Mouse (Mus musculus): Measurements from ENCODE around the gene Olfr994. TPM values are rescaled to one million over a fixed set of nuclear protein-coding genes. Genes with fewer than 3 reads are reported as not detected.

The Olfr994 gene
- polyA plus RNA-seq (2014; fragmentation: Illumina TruSeq; extraction: RNeasy Lipid Tissue Mini Kit (QIAGEN cat#74804); ENCODE audit: low read depth, low replicate concordance), result not detected

DNA sequence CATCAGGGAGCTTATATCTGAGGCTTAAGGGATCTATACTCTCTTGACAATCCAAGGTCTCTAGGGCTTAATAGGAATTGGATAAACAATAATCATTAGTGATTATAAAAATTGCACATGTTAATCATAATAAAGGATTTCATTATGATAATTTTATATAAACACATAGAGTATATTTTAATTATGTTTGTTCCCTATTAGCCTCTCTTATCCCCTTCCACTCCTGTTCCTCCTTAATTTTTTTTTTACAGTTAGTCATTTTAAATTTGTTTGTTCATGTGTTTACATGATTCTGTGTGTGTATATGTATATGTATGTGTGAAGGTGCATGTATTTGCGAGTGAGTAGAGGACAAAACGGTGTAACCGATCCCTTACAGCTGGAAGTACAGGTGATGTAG is at the start of gene Olfr994:
TSS of gene Olfr994 (minus strand) at position 101 of the 400 bp plus-strand sequence.

DNA sequence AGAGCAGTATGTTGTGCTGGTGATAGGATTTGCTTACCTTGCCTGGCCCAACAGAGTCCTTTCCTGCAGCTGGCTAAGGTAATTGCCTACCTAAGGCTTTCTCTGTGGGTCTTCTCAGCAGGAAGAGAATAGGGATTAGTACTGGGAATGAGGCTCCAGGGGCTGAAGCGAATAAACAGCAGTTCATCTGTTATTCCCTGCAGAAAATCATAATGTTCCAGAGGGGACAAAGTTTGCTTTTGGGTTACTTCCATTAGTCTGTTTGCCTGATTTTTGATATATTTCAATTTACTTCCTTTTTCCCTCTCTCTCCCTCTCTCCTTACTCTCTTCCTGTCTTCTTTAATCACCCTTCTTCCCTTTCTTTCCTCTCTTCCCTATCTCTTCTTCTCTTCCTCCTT is 7.3 kb upstream of the Olfr994 start, which contains the start of gene Olfr995:
TSS of gene Olfr995 (minus strand) at position 101 of the 400 bp plus-strand sequence.

DNA sequence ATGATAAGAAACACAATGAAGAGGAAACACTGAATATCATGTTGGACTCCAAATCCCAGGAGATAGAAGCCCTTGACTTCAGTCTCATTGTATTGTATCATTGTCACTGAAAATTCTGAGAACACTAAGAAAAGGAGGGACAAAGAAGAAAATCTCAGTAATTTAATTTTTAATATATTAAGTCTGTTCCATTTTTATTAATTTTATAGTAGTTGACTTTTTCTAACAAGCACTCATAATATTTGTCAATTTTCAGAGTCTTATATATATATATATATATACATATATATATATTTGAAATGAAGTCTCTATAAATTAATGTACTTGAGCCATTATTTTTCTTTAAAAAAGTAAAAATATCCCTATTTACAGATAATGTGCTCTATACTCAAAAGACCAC is 21.5 kb downstream of the Olfr994 start, which contains the start of gene Olfr993:
TSS of gene Olfr993 (minus strand) at position 101 of the 400 bp plus-strand sequence.

DNA sequence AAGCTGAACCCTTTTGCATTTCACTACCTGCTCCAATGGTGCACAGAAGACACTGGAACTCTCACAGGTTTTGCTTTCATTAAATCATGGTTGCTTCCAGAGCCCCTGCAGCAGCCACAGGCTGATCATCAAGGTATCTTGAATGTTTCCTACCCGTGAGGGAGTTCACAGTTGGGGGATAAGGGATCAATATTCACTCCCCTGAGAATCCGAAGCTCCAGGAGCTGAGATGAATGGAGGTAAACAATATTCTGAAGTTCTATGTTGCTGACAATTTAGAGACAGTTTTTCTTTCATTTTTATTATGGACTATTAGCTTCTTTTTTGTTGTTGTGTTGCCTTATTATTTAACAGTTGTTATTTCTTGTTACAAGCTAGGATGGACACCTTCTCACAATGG is 26.9 kb downstream of the Olfr994 start, which contains the start of gene Olfr992:
TSS of gene Olfr992 (minus strand) at position 101 of the 400 bp plus-strand sequence.

Other genes with a start within 250 kb of the Olfr994 start
- gene Lrrc55, start 239.3 kb downstream of the Olfr994 start, polyA plus RNA-seq (2014; fragmentation: Illumina TruSeq; extraction: RNeasy Lipid Tissue Mini Kit (QIAGEN cat#74804); ENCODE audit: low read depth, low replicate concordance), result 0.22 TPM
- gene Olfr987, start 97.1 kb downstream of the Olfr994 start, polyA plus RNA-seq (2014; fragmentation: Illumina TruSeq; extraction: RNeasy Lipid Tissue Mini Kit (QIAGEN cat#74804); ENCODE audit: low read depth, low replicate concordance), result not detected
- gene Olfr988, start 73.2 kb downstream of the Olfr994 start, polyA plus RNA-seq (2014; fragmentation: Illumina TruSeq; extraction: RNeasy Lipid Tissue Mini Kit (QIAGEN cat#74804); ENCODE audit: low read depth, low replicate concordance), result not detected
- not detected for gene Olfr992, start 27.0 kb downstream of the Olfr994 start, polyA plus RNA-seq (2014; fragmentation: Illumina TruSeq; extraction: RNeasy Lipid Tissue Mini Kit (QIAGEN cat#74804); ENCODE audit: low read depth, low replicate concordance)
- not detected for gene Olfr993, start 21.6 kb downstream of the Olfr994 start, polyA plus RNA-seq (2014; fragmentation: Illumina TruSeq; extraction: RNeasy Lipid Tissue Mini Kit (QIAGEN cat#74804); ENCODE audit: low read depth, low replicate concordance)
- not detected for gene Olfr995, start 7.2 kb upstream of the Olfr994 start, polyA plus RNA-seq (2014; fragmentation: Illumina TruSeq; extraction: RNeasy Lipid Tissue Mini Kit (QIAGEN cat#74804); ENCODE audit: low read depth, low replicate concordance)
- gene 4833423E24Rik, start 82.6 kb upstream of the Olfr994 start, polyA plus RNA-seq (2014; fragmentation: Illumina TruSeq; extraction: RNeasy Lipid Tissue Mini Kit (QIAGEN cat#74804); ENCODE audit: low read depth, low replicate concordance), result not detected
- gene Olfr996, start 142.8 kb upstream of the Olfr994 start, polyA plus RNA-seq (2014; fragmentation: Illumina TruSeq; extraction: RNeasy Lipid Tissue Mini Kit (QIAGEN cat#74804); ENCODE audit: low read depth, low replicate concordance), result not detected
- not detected for gene Olfr998, start 152.5 kb upstream of the Olfr994 start, polyA plus RNA-seq (2014; fragmentation: Illumina TruSeq; extraction: RNeasy Lipid Tissue Mini Kit (QIAGEN cat#74804); ENCODE audit: low read depth, low replicate concordance)
- gene Olfr1000, start 175.5 kb upstream of the Olfr994 start, polyA plus RNA-seq (2014; fragmentation: Illumina TruSeq; extraction: RNeasy Lipid Tissue Mini Kit (QIAGEN cat#74804); ENCODE audit: low read depth, low replicate concordance), result not detected
- gene Olfr1002, start 214.3 kb upstream of the Olfr994 start, polyA plus RNA-seq (2014; fragmentation: Illumina TruSeq; extraction: RNeasy Lipid Tissue Mini Kit (QIAGEN cat#74804); ENCODE audit: low read depth, low replicate concordance), result not detected
- gene Olfr154, start 228.0 kb upstream of the Olfr994 start, polyA plus RNA-seq (2014; fragmentation: Illumina TruSeq; extraction: RNeasy Lipid Tissue Mini Kit (QIAGEN cat#74804); ENCODE audit: low read depth, low replicate concordance), result not detected
- not detected for gene Olfr1006, start 242.3 kb upstream of the Olfr994 start, polyA plus RNA-seq (2014; fragmentation: Illumina TruSeq; extraction: RNeasy Lipid Tissue Mini Kit (QIAGEN cat#74804); ENCODE audit: low read depth, low replicate concordance)

Data from adipose tissue, adult 10 weeks (tissue).